Mouse (Mus musculus) induced T-regulatory cell, adult 2 months (primary cell): ENCODE results near the gene Elmo2.
A peak's percentile ranks its signal among the peaks of the same experiment; 100 is the strongest.

Experiments used
- DNase-seq: peaks from one replicate; pipeline ENCODE4 v3.0.0-alpha.2; 2012; ENCODE audit warnings: low read depth

The Elmo2 gene

DNA sequence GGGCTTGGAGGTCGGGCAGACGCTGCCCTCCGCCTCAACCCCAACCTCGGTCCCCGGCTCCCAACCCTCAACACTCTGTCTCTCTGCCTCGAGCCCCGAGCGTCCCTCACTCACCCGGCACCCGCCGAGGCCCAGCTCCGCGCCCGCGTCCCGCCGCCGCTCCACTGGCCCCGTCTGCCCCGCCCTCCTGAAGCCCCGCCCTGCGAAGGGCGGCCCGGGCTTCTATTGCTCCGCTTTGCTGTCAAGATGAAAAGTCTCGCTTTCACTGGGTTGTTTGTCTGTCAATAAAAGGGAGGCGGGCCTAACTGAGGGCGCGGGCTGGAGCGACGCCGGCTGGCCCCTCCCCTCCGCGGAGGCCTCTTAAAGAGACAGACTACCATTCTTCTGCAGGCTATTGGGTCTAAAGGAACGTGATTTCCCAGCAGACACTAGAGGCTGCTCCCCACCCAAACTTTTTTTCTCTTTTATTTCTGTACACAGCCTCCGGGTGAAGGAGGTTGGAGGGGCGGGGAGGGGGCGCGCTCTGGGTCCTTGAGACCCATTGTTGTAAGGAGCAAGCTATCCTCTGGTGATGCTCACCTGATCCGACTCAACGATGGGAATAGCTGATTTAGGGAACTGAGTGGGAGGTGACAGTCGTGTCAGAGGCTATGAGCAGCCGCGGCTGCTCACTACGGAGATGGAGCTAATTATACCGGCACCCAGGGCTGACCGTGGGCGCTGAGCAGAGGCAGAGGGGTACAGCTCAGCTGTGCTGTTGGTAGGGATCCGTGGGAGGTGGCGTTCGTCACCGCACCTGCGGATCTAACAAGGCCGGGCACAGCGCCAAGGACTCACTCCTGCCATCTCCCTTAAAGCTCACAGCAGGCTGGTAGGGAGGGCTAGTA lies at the start of gene Elmo2:
Elmo2 (minus strand) TSS at position 176 of the 887 bp plus-strand sequence.
- peak; percentile 99 for DNase-seq

DNA sequence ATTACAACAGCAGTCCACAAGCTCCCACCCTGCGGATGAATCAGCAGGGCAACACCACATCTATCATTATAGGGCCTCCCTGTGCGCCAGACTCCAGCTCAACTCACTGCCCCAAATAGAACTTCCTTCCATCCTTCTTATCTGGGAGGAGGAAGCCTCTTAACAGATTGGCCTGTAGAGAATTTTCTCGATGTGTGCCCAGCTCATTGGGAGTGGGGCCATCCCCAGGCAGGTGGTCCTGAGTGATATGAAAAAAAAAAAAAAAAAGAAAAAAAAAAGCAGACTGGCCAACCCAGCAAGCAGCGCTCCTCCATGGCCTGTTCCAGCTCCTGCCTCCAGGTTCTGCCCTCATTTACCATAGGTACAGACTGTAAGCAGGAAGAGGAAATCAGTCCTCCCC lies 49.7 kb upstream of the Elmo2 start:
- DNase-seq, result no peak

DNA sequence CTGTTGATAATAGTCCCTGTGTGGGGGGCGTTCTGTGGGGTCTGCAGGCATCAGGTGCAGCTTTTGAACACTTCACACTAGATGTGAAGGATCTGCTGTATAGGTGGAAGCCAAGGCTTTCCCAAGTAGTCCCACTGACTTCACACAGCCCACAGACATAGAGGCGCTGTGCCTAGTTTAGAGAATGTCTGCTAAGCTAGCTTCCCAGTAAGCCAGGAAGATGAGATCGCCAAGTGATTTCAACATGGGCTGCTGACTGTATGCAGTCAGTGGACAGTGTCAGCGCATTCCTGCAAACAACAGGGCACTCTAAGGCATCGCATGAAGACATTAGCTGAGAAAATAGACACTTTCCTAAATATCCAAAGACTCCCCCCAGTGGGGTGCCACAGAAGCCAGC lies 49.2 kb upstream of the Elmo2 start:
- no peak for DNase-seq

DNA sequence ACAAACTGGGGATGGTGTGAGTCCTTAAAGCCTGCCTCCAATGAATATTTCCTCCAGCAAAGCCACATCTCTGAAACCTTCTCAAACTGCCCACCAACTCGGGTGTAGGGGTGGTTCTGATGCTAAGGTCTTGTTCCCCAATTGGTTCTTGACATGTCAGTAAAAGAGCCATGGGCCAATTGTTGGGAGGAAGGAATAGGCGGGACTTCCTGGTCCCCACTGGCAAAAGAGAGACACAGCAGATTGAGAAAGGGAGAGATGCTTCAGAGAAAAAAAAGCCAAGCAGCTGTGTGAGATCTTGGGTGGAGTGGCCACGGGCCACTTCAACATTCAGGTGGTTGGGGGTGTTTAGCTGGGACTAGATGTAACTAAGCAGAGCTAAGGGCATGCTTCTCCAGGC lies 44.8 kb upstream of the Elmo2 start:
- DNase-seq, result no peak

DNA sequence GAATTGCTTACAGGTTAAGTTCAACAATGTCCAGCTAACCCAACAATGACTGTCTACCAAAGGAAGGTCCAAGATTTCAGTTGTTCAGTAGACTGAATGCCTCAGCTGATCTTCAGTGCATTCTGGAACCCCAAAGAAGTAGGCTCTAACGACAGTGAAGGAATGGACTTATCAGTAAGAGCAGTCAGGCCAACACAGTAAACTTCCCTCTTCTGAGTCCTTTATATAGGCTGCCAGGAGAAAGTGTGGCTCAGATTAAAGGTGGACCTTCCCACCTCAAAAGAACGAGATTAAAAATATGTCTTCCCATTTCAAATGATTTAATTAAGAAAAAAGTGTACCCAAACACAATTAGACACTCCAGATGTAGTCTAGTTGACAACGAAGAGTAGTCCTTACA lies 44.1 kb upstream of the Elmo2 start:
- DNase-seq, result no peak

DNA sequence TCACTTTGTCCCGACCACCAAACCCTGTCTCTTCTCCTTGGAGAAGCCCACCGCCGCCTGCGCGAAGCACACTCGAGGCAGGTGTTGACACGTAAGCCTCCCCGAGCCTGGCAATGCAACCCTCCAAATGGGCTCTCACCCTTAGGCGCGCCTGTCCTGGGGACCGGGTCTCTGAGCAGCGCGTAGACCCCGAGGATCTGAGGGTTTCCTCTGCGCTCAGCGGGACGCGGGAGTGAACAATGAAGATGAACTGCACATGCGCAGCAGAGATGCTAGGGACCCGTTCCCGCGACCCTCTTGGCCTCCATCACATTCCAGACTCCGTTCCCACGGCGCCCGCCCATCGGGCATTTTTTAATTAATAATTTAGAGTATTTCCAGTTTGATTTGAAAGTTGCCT lies 42.2 kb upstream of the Elmo2 start, which contains the start of gene Zfp663:
Zfp663 (minus strand) TSS at position 234 of the 400 bp plus-strand sequence.
- no peak for DNase-seq

DNA sequence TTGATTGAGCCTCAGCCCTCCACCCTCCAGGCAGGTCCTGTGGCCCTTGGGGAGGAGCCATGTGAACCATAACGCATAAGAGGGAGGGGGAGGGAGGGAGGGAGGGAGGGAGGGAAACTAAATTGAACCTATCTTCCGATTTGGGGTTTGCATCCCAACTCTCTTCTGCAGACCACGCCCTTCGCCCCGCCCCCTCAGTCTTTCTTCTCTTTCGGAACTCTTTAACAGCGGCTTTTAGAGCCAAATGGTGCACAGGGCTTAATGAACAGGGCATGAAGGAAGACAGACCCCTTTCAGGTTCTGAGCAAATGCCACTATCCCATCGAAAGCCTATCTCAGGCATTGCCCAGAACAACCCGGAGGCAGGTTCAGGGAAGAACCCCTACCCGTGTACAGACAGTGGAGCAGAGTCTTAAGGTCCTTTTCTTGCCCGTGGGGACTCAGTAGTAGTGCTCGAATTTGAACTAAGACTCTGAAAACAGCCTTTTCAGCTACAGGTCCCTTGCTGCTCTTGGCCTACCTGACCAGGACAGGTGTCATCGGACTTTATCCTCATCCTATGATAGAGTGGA lies 41.7 kb upstream of the Elmo2 start:
- DNase-seq, result peak; percentile 37

DNA sequence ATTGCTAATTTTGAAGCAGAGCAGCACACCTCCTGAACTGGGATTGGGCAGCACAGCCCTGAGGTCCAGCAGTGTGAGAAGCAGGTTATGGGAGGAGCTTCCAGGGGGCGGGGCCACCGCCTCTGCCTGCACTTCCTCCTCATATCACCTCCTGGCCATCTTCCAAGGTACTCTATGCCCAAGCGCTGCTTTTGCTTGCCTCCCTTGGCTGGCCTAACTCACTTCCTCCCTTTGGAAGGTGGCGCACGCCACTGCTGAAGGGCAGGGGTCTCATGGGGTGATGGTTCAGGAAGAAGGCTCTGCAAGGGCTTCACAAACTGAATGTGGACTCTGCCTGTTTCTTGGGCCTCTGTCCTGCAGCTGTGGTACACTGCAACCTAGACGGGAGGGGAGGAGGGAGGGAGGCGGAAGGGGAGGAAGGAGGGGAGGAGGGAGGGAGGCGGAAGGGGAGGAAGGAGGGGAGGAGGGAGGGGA lies 40.8 kb upstream of the Elmo2 start:
- peak; percentile 53 for DNase-seq

DNA sequence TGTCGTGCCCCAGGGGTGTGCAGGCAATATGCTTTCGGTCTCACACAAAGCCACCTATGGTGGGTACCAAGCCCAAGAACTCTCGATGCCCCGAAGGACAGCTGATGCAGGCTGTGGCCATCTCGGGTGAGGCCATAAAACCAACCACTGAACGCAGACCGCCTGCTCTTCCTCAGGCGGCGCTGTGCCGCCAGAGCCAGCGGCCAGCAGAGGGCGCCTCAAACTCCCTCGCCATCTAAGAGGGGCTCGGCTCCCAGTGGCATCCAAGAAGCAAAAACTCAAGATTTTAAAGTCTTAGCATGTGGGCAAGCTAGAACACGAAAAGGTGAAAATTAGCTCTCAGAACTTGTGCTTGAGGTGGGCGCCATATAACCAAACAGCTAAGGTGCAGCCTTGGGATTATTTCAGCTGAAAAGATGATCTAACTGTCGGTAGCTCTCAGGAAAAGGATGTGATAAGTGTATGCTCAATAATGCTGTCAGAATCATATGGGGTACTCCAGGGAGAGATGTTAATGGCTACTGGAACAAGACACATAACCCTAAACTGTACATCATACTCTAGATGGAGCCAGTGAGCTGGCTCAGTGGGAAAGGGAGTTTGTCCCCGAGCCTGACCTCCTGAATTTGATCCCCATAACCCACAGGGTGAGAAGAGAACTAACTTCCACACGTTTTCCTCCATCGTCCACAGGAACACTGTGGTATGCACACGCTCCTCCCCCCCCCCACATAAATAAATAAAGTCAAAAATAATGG lies 38.2 kb upstream of the Elmo2 start:
- DNase-seq, result peak; percentile 59

DNA sequence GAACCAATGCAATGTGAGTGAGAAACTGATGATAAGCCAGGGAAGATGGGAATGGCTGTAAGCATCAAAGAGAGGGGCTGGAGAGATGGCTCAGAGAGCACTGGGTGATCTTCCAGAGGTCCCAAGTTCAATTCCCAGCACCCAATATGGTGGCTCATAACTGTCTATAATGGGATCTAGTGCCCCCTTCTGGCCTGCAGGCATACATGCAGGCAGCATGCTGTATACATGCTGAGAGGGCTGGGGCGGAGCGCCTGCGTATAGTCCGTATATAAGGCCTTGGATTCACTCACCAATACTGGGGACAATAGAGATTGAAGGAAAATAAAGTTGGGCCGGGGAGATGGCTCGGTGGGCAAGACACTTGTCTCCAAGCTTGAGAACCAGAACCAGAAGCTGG lies 37.0 kb upstream of the Elmo2 start:
- DNase-seq, result no peak

DNA sequence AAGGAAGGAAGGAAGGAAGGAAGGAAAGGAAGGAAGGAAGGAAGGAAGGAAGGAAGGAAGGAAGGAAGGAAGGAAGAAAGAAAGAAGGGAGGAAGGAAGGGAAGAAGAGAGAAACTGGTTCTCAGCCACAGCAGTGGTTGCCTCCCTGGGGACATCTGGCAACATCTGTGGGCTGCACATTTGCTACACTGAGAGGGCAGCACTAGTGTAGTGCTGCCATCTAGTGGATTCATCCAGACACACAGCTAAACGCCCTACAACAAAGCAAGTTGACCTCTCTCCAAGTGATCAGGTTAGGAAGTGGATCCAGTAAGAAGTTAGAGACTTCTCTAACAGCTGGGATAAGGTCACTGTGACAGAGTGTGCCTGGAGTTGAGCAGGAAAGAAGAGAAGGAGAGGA lies 34.6 kb upstream of the Elmo2 start:
- peak; percentile 70 for DNase-seq

DNA sequence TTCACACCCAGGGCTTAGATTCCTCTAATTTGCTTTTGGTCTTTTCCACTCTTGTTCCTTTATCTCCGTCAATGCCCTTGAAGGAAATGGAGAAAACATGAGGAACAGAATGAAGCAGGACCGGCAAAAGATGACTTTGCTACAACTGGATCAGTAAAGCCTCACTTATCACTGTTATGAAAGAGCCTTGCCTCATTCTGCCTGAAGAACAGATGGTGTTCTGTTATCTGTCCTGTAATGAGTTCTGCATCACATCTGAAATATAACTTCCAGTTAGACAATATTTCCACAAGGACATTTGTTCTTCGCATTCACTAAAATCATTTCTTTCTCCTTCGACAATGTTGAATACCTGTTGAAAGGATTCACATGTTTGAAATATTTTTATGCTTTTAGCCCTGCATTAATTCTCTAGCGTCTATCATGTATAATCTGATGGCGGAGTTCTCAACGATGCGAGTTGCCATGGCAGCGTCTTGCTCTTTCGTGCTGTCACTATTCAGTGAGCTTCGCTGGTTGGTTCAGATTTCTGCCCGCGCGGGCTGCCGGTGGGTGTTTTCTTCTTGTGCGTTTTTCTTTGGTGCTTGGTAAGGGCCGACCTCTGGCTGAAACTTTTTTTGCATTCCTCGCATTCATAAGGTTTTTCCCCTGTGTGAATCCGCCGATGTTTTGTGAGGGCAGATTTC lies 25.7 kb upstream of the Elmo2 start:
- DNase-seq, result no peak

DNA sequence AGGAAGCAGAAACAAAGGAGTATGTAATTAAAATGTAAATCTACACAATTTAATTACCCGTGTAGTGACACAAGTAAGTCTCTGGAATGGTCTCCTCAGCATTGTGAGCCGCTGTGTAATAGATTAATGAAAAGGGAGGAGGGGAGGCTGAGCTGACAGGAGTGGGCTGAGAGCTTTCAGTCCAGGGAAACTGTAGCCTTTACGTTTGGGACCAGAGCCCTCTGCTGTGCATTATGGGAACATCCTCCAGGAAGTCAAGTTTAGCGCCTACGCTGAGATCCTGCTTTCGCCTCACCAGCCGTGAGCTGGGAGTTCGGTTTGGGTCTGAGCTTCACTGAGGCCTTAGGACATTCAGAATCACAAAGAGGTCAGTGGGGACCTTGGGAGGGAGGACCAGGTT lies 23.2 kb upstream of the Elmo2 start:
- no peak for DNase-seq

DNA sequence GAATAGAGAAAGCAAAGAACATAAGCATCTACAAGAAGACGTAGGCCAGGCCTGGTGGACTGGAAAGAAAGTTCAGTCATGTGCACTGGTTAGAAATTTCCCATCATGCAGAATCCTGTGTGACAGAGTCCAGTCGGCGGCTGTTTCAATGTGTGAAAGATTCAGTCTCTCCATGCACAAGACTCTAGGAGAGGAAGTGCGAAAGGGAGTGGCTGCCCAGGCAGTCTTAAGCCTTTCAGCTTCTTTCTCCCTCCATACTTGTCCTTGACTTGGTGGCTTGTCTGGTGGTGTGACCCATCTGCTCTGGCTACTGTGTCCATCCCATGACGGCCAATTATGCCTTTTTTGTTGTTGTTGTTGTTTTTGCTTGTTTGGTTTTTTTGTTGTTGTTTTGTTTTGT lies 19.9 kb upstream of the Elmo2 start:
- DNase-seq, result no peak

DNA sequence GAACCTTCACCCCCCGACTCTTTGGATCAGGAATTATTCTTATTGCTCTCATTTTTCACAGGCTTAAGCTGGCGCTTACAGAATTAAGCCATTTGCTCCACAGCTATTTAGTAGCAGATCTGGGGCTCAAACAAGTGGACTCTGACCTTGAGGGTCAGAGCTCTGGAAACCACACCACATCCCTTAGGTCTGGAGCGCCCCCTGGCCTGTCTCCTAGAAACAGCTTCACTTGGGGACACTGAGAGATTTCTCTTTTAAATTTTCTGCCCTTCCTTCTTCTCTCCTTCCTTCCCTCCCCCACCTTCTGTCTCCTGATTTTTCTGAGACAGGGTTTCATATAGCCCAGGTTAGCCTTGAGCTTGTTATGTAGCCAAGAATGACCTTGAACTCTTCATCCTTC lies 10.9 kb upstream of the Elmo2 start:
- DNase-seq, result peak; percentile 45

DNA sequence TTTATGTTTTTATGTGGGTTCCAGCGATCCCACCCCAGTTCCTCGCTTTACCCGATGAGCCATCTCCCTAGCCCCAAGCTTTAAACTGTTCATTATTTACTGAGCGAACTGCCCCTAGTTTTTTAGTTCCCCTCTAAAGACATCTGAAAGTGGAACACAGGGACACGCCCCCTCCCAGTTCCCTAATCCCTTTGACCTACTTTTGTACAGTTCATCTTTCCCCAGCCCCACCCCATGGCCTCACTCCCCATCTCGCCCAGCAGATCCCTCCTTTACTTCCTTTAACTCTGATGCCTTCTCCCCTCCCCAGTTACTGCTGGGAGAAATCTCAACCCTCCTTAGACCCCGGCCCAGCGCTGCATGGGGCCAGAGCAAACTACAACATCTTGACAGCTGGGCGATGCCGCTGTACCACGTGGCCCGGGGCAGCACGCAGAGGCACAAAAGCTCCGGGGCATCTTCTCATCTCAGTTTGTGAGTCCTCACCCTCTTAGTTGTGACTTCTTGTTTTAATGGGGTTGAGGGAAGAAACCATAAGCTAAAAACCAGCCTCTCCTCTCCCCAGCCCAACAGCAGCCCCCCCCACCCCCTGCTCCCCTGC lies 6.4 kb upstream of the Elmo2 start:
- DNase-seq, result no peak

DNA sequence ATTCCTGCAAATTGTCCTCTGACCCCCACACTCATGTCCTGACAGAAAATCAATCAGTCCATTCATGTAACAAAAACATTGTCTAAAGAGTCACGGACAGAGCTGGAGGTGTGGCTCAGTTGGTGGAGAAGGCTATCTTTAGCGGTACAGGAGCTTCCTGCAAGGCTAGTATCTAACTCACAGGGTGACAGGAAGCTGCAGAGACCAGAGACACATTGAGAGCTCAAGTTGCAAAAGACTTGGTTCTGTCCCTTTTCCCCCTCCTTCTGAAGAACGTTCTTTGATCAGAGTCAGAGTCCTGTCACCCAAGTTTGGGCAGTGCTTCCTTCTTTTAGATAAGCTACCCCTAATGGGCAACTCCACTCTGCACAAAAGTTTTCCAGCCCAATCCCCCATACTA lies 3.4 kb upstream of the Elmo2 start:
- DNase-seq, result no peak

DNA sequence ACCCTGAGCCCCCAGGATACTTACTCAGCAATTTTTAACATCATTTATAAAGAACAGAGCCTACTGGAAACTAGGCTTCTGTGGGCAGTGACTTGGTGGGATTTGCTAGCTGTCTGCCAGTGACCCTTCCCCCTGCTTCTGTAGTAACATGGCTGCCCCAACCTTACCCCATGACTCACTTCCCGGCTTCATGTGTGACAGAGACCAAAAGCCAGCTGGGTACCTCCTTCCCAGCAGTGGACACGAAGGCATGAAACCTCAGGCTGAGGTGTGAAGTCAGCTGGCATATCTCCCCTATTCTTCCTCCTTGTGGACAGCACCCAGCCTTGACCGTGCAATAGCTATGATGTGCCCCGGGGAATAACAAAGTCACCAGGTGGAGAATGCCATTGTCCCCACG lies 2.5 kb upstream of the Elmo2 start:
- DNase-seq, result no peak

DNA sequence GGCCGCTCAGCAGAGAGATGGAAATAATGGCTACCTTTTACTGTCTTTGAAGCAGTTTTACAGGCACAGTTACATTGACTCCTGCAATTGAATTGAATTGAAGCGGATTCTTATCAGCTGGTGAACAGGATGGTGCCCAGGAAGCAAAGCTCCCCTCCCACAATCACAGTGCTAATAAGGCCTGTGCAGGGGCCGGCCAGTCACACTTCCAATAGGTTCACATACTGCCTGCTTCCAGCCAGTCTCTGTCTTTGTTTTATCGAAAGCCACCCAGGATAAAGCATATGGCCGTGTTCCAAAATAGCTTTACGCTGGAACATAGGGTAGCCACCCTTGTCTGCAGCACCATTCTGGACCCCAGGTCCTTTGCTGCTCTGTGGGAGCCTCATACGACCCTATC lies 1.1 kb upstream of the Elmo2 start:
- DNase-seq, result no peak

DNA sequence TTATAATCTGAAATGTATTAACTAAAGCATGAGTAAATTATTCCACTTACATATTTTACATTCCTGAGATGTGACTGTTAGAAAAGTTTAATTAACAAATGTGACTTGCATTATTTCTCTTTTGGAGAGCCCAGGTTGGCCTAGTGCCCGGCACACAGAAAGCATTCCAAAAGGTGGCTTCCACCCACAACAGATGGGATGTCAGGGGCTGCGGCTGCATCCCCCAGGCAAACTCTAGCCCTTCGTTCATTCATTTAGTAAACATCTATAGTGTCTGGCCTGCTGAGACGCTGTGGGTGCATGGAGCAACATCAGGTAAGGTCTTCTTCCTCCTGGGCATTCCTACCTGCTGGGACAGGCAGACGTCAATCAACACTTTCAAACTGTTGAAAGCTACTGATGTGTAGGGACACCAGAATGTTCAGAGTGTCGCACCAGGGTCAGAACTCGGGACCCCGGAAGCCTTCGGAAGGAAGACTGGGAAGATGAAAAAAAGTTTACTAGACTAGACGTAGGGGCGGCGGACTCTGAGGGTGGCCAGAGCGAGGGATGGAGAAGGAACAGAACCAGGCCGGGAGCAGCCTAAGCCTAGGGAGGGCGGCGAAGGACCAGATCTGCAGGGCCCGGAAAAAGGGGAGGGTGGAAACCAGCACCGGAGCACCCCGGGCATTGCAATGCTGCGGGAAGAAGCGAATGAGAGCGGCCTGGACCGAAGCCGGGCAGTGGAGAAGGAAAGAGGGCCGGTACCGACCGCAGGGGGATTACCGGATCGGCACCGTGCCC lies 567 bp downstream of the Elmo2 start:
- no peak for DNase-seq

DNA sequence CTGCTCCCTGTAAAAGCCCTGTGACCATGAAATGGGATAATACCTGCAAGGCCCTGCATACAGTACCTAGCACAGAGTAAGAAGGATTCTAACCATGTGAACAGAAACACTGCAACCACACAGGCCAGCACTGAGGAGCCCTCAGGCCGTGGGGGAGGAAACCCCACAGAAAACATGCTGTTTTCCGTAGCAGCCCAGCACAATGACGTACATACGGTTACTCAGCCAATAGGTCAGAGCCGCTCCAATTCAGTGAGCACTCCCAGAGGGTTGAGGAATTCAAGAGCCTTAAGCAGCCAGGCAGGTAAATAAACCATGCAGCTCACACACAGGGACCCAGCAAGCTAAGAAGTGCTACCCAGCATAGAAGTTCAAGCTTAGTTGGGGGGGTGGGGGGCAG lies 2.4 kb downstream of the Elmo2 start:
- no peak for DNase-seq
